Mouse (Mus musculus) urinary bladder, postnatal 14 days (tissue): Measurements from ENCODE around the gene Ano7.

Source experiments
- DNase-seq: peaks from one replicate; pipeline ENCODE4 v3.0.0; 2021; ENCODE audit warnings: low spot score

Gene Ano7

GRCm38 (mm10) chr1:93373665-93374064 is at the start of gene Ano7:
Gene Ano7 (plus strand): TSS chr1:93373930.
- no peak for DNase-seq

- no peak for DNase-seq
These were observed 49.8 kb upstream of the Ano7 start for GRCm38 (mm10) chr1:93323973-93324372.

- no peak for DNase-seq
These were observed 47.3 kb upstream of the Ano7 start for GRCm38 (mm10) chr1:93326446-93326845.

- peak; percentile 10 for DNase-seq
These were observed 39.1 kb upstream of the Ano7 start for GRCm38 (mm10) chr1:93334621-93335020.

- peak; percentile 95 for DNase-seq
These were observed 30.9 kb upstream of the Ano7 start, which contains the start of the genes Ppp1r7 and Pask for GRCm38 (mm10) chr1:93342648-93343503. Gene Ppp1r7 (plus strand): TSS chr1:93342854. Gene Pask (minus strand): TSS chr1:93343482.

GRCm38 (mm10) chr1:93343504-93344047 is 30.2 kb upstream of the Ano7 start:
- peak; percentile 95 for DNase-seq

GRCm38 (mm10) chr1:93347176-93347575 is 26.6 kb upstream of the Ano7 start:
- no peak for DNase-seq

- no peak for DNase-seq
These were observed 24.0 kb upstream of the Ano7 start for GRCm38 (mm10) chr1:93349701-93350100.

- no peak for DNase-seq
These were observed 21.0 kb upstream of the Ano7 start for GRCm38 (mm10) chr1:93352724-93353123.

- DNase-seq, result no peak
These were observed 11.1 kb upstream of the Ano7 start for GRCm38 (mm10) chr1:93362661-93363060.

- no peak for DNase-seq
These were observed 8.1 kb upstream of the Ano7 start for GRCm38 (mm10) chr1:93365641-93366040.

GRCm38 (mm10) chr1:93377307-93377706 is 3.6 kb downstream of the Ano7 start:
- DNase-seq, result no peak

- DNase-seq, result no peak
These were observed 5.4 kb downstream of the Ano7 start for GRCm38 (mm10) chr1:93379117-93379516.

- no peak for DNase-seq
These were observed 13.5 kb downstream of the Ano7 start for GRCm38 (mm10) chr1:93387198-93387597.

- no peak for DNase-seq
These were observed 15.2 kb downstream of the Ano7 start for GRCm38 (mm10) chr1:93388906-93389305.

- DNase-seq, result peak; percentile 34
These were observed 27.7 kb downstream of the Ano7 start for GRCm38 (mm10) chr1:93401191-93402052.

GRCm38 (mm10) chr1:93403403-93403802 is 29.7 kb downstream of the Ano7 start:
- no peak for DNase-seq

- no peak for DNase-seq
These were observed 58.4 kb downstream of the Ano7 start for GRCm38 (mm10) chr1:93432087-93432486.

GRCm38 (mm10) chr1:93439321-93439720 is 65.6 kb downstream of the Ano7 start:
- DNase-seq, result no peak

- peak; percentile 86 for DNase-seq
These were observed 70.8 kb downstream of the Ano7 start for GRCm38 (mm10) chr1:93444405-93445110.

- peak; percentile 82 for DNase-seq
These were observed 71.5 kb downstream of the Ano7 start for GRCm38 (mm10) chr1:93445111-93445821.
